Mouse (Mus musculus) forebrain, embryonic 16.5 days (tissue): ENCODE measurements around the gene Spag9. TPM values are rescaled to one million over a fixed set of nuclear protein-coding genes. Genes with fewer than 3 reads are reported as not detected.

Experiments
- ATAC-seq: fragments of 200-750 bp; cut with Nextera tagmentation; 2 replicates; pipeline ENCODE4 v1.8.0; 2017; ENCODE audit warnings: mild to moderate bottlenecking, moderate library complexity
- H3K27ac ChIP-seq: fragments of 300-500 bp; sonication (generic); 2 replicates; pipeline ENCODE4 v1.5.1; 2014; ENCODE audit warnings: low read length, control low read depth
- H3K27me3 ChIP-seq: fragments of 300-500 bp; sonication (generic); replicated peaks from 2 replicates; pipeline ENCODE4 v1.6.1; 2014; ENCODE audit warnings: low read length; ENCODE audit not compliant: control insufficient read depth, insufficient read depth
- H3K36me3 ChIP-seq: fragments of 300-500 bp; sonication (generic); 2 replicates; pipeline ENCODE4 v1.6.1; 2014; ENCODE audit not compliant: control insufficient read depth, insufficient read depth
- H3K4me1 ChIP-seq: fragments of 300-500 bp; sonication (generic); replicated peaks from 2 replicates; pipeline ENCODE4 v1.6.1; 2014; ENCODE audit warnings: low read length; ENCODE audit not compliant: control insufficient read depth, insufficient read depth
- H3K4me2 ChIP-seq: fragments of 300-500 bp; sonication (generic); 2 replicates; pipeline ENCODE4 v1.6.1; 2014; ENCODE audit warnings: mild to moderate bottlenecking, low read length, control low read depth
- H3K4me3 ChIP-seq: fragments of 300-500 bp; sonication (generic); replicated peaks from 2 replicates; pipeline ENCODE4 v1.5.1; 2014; ENCODE audit warnings: mild to moderate bottlenecking, low read length, control low read depth
- H3K9ac ChIP-seq: fragments of 300-500 bp; sonication (generic); replicated peaks from 2 replicates; pipeline ENCODE4 v1.6.1; 2014; ENCODE audit warnings: low read depth, low read length, control low read depth
- H3K9me3 ChIP-seq: fragments of 300-500 bp; sonication (generic); 2 replicates; pipeline ENCODE4 v1.6.1; 2016; ENCODE audit warnings: low read length; ENCODE audit not compliant: control insufficient read depth
- WGBS: fragments of 180-500 bp; shearing (Covaris S2); extraction: QIAGEN DNeasy Blood & Tissue Kit; methylation state at CpG from one replicate; pipeline ENCODE4 v1.1.7; 2014; 5-methylcytosine and 5-hydroxymethylcytosine counted together
- polyA plus RNA-seq: library from polyadenylated mRNA; unstranded; fragments of >200 nt; fragmentation: Nextera tagmentation; extraction: Ambion mirVana; gene quantifications from 2 replicates; pipeline ENCODE4 v1.2.1, GENCODE M21; 2015

The Spag9 gene
- polyA plus RNA-seq, result 99.1 and 108 TPM in 2 replicates

DNA sequence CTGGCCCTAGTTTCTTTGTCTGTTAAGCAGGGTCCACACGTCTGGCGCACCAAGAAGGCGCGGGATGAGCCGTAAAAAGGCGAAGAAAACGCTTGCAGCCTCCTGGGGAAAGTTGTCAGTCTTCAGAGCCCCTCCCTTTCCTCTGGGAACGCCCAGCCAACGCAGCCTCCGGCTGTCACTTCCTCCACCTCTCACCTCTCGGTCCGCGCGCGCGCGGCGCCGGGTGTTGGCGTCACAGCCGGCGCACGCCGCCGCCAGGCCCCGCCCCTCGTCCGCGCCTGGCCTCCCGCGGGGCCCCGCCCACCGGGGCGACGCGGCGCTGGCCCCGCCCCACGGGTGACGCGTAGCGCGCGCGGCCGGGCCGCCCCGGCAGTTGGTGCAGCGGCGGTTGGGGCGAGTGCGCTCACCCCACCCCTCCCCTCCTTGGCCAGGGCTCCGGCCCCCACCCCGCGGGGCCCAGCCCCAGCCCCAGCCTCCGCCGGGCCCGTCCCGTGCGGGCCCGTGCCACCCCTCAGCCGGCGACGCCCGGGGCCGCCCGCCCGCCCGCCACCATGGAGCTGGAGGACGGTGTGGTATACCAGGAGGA lies at the start of gene Spag9:
TSS of gene Spag9 (plus strand) at position 372 of the 586 bp plus-strand sequence.
- H3K4me3 ChIP-seq, result peak within 1 kb of the TSS; percentile 80
- peak within 1 kb of the TSS; percentile 92 for H3K27ac ChIP-seq
- peaks cover 30% of the 10 kb centered on the region for H3K4me1 ChIP-seq
- H3K27me3 ChIP-seq, result 0 out of 2 replicates have a peak, but pooled peaks cover 5% of the 10 kb centered on the region
- under 1% methylated on average over 57 of the region's 70 CpGs for WGBS
- no peaks in the 10 kb centered on the region for H3K36me3 ChIP-seq
- peak within 1 kb of the TSS; percentile 86 for H3K4me2 ChIP-seq
- ATAC-seq, result peak; percentile 91
- peak within 1 kb of the TSS; percentile 91 for H3K9ac ChIP-seq
- no peaks in the 10 kb centered on the region for H3K9me3 ChIP-seq

DNA sequence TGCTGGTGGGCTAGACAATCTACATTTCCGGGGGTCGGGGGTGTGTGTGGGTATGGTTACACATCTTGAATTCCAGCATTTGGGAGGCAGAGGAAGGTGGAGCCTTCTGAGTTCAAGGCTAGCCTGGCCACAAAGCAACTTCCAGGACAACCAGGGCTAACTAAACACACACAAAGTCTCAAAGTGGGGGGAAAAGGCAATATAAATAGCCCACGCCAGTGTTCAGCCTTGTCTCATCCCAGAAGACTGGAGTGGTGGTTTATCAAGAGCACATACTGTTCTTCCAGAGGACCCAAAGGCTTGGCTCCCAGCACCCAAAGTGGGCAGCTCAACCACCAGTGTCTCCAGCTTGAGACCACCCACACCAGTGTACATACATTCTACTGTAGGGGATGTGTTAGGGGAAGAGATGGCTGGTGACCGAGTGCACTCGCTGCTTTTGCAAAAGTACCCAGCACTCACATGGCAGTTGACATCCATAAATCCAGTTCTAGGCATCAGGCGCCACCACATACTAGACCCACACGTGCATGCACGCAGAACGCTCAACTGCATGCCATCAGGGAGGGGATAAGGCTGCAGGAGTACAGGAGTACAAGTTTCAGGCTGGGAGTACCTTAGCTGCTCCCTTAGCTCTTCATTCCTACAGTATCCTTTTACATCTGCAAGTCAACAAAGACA lies 46.9 kb upstream of the Spag9 start:
- H3K4me1 ChIP-seq, result peaks cover 4% of the 10 kb centered on the region; the same call in 1 of the 2 replicates
- no peak overlapping the region for H3K27ac ChIP-seq
- 94% methylated on average over 9 of the region's 9 CpGs for WGBS
- no peak overlapping the region for H3K4me2 ChIP-seq
- no peaks in the 10 kb centered on the region for H3K9me3 ChIP-seq
- peaks cover 5% of the 10 kb centered on the region; the same call in 1 of the 2 replicates for H3K36me3 ChIP-seq
- no peak overlapping the region for H3K9ac ChIP-seq
- ATAC-seq, result no peak
- H3K4me3 ChIP-seq, result no peak overlapping the region
- no peaks in the 10 kb centered on the region for H3K27me3 ChIP-seq

DNA sequence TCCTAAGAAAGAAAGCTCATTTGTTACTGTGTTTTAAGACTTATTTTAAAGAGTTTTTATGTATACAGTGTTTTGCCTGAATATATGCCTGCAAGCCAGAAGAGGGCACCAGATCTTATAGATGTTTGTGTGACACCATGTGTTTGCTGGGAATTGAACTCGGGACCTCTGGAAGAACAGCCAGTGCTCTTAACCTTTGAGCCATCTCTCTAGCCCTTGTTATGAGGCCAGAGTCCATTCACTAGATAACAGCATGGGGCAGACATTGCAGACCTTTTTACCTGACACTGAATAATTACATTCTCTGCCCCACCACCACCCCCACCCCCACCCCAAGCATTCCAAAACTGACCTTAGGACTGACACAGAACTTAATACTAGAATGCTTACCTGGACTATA lies 45.8 kb upstream of the Spag9 start:
- H3K4me3 ChIP-seq, result no peak overlapping the region
- WGBS, result 74% methylated on average over 1 of the region's 1 CpGs
- peaks cover 5% of the 10 kb centered on the region; the same call in 1 of the 2 replicates for H3K36me3 ChIP-seq
- no peak for ATAC-seq
- H3K9ac ChIP-seq, result no peak overlapping the region
- peaks cover 10% of the 10 kb centered on the region for H3K4me1 ChIP-seq
- H3K27me3 ChIP-seq, result no peaks in the 10 kb centered on the region
- no peaks in the 10 kb centered on the region for H3K9me3 ChIP-seq
- no peak overlapping the region for H3K4me2 ChIP-seq
- H3K27ac ChIP-seq, result no peak overlapping the region

DNA sequence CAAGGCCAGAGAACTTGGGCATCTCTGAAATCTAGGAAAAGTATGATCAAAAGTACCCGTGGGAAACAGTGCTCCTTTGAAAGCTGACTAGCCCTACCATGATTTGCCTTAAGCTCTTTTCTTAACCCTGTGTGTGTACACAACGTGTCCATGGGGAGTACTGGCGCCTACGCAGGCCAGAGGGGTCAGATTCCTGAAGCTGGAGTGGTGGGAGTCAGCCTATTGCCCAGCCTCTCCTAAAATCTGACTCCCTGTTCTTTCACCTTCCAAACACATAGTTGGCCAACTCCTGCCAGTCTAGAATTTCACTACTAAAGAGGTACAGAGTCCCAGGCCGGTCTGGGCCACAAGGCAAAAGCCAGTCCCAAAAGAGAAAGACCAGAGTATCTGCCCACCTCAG lies 43.5 kb upstream of the Spag9 start:
- WGBS, result 79% methylated on average over 5 of the region's 5 CpGs
- Histone ChIP-seq H3K27me3 (no peaks in the 10 kb centered on the region), H3K9ac (no peak overlapping the region), H3K4me3 (no peak overlapping the region), H3K36me3 (peaks cover 5% of the 10 kb centered on the region; the same call in 1 of the 2 replicates), H3K27ac (no peak overlapping the region), H3K9me3 (no peaks in the 10 kb centered on the region), H3K4me1 (peaks cover 18% of the 10 kb centered on the region), H3K4me2 (no peak overlapping the region)
- ATAC-seq, result no peak

DNA sequence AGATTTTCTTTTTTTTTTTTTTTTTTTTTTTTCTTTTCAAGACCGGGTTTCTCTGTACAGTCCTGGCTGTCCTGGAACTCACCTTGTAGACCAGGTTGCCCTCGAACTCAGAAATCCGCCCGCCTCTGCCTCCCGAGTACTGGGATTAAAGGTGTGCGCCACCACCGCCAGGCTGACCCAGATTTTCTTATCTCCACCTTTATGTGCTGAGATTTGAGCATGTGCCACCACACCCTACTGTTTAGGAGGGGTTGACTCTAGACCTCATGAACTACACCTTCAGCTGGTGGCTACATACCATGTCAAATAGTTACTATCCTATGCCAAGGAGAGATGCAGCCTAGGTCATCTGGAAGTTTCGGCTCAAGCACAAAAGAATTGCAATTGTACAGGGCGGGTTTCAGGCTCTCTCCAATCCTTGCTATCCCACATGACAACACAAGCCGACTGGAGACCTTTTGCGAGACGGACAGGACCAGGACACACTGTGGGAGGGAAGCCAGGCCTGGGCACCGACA lies 41.1 kb upstream of the Spag9 start:
- ATAC-seq, result peak; percentile 14; the same call in 1 of the 2 replicates
- peak overlapping the region; percentile 71 for H3K4me3 ChIP-seq
- no peaks in the 10 kb centered on the region for H3K27me3 ChIP-seq
- peak overlapping the region; percentile 70 for H3K9ac ChIP-seq
- peak overlapping the region; percentile 75 for H3K4me2 ChIP-seq
- H3K27ac ChIP-seq, result peak overlapping the region; percentile 87; the same call in 1 of the 2 replicates
- H3K9me3 ChIP-seq, result no peaks in the 10 kb centered on the region
- 46% methylated on average over 13 of the region's 13 CpGs for WGBS
- H3K36me3 ChIP-seq, result peaks cover 18% of the 10 kb centered on the region
- peaks cover 18% of the 10 kb centered on the region for H3K4me1 ChIP-seq

DNA sequence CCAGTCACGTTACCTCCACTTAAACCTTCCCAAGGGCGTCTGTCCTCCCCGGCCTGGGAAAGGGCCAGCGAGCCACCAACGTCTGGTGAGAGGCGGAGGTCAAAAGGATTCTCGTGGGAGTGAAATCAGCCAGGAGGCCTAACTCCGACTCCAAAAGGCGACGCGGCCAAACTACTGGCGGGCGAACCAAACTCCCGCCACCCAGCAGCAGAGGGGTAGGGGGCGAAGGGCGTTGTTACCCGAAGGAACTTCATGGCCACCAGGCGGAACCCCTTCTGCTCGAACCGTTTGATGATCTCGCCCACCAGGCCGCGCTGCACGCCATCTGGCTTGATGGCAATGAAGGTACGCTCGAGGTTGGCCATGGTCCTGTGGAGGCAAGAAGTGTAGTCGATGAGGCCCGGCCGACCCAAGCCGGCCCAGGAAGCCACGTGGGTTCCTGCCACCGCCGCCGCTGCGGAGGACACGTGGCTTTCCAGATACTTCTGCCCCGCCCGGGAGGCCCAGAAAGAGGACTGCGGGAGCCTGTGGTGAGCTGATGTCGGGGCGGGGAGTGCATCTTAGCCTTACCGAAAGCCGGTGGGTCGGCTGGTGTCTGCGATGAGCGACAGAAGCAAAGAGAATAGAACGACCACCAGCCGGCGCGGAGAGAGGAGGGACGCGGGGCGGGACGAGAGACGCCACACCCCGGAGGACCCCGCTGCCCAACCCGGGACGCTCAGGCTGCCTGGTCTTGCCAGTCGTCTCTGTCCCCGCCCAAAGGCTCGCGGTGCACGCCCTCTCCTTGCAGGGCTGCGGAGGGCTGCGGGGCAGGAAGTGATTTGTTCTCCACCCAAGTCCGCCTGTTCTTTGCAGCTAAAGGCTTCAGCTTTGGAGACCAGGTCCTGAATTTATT lies 40.4 kb upstream of the Spag9 start:
- Histone ChIP-seq H3K4me1 (peaks cover 18% of the 10 kb centered on the region), H3K4me3 (peak overlapping the region; percentile 71), H3K36me3 (peaks cover 23% of the 10 kb centered on the region), H3K27ac (peak overlapping the region; percentile 87), H3K4me2 (peak overlapping the region; percentile 75), H3K9ac (peak overlapping the region; percentile 70), H3K9me3 (no peaks in the 10 kb centered on the region), H3K27me3 (no peaks in the 10 kb centered on the region)
- ATAC-seq, result peak; percentile 98
- WGBS, result under 1% methylated on average over 66 of the region's 67 CpGs

DNA sequence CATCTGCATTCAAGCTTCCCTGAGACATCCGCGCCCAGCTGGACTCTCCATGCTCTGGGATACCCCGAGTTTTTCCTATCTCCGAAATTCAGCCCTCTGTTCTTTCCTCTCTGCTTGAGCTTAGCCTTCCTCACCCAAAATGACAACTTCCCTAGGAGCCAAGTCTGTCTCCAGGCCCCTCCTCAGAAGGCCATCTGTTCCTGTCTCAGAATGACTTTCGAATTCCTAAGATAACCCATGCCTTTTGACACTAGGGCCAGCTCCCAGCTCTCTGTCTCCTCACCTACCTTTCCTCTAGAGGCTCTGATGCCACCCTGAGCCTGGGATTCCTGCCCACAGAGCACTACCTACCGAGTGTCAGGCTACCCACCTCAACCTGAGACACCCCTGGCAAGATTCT lies 39.7 kb upstream of the Spag9 start, which contains the start of gene Nme2:
TSS of gene Nme2 (minus strand) at position 101 of the 400 bp plus-strand sequence.
- Histone ChIP-seq H3K27ac (peak within 1 kb of the TSS; percentile 87), H3K9ac (peak within 1 kb of the TSS; percentile 70), H3K9me3 (no peaks in the 10 kb centered on the region), H3K36me3 (peaks cover 25% of the 10 kb centered on the region), H3K27me3 (no peaks in the 10 kb centered on the region), H3K4me3 (peak within 1 kb of the TSS; percentile 71), H3K4me1 (peaks cover 18% of the 10 kb centered on the region), H3K4me2 (peak within 1 kb of the TSS; percentile 75)
- ATAC-seq, result peak; percentile 7; the same call in 1 of the 2 replicates
- WGBS, result 2% methylated on average over 6 of the region's 6 CpGs

DNA sequence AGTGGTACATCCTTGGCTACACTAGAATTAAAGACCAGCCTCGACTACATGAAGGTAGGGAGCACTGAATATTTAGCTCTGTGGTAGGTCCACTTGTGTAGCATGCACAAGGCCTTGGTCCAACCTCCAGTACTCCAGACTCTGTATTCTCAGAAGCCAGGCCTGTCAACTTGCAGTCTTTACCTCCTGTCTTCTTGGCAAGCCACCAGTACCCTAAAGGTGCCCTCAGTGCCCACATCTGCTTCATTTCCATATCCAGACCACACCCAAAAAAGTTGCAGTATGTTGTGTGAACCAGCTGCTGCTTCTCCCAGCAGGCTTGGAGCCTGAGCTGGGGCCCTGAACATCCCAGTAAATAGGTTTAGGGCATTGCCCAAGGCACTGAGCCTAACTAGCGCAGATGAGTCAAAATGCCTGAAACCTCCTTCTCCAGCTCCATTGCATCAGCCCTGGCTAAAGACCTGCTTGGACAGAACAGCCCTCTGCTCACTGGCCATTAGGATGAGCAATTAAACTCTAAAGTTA lies 38.8 kb upstream of the Spag9 start:
- Histone ChIP-seq H3K27me3 (no peaks in the 10 kb centered on the region), H3K9me3 (no peaks in the 10 kb centered on the region), H3K9ac (no peak overlapping the region), H3K27ac (no peak overlapping the region), H3K36me3 (peaks cover 30% of the 10 kb centered on the region), H3K4me3 (no peak overlapping the region), H3K4me2 (no peak overlapping the region), H3K4me1 (peaks cover 18% of the 10 kb centered on the region)
- 88% methylated on average over 2 of the region's 2 CpGs for WGBS
- ATAC-seq, result no peak
